Mouse (Mus musculus) stomach, embryonic 16.5 days (tissue): ENCODE measurements around the gene Pcdh7. TPM values are rescaled to one million over a fixed set of nuclear protein-coding genes. Genes with fewer than 3 reads are reported as not detected.
"Not testable (repeated sequence)": the region's sequence is repeated elsewhere in the genome, so short reads cannot be mapped to it uniquely, and the experiment has no call there.

Experiments
- ATAC-seq: fragments of 200-750 bp; cut with Nextera tagmentation; 2 replicates; pipeline ENCODE4 v1.8.0; 2017; ENCODE audit warnings: moderate number of reproducible peaks, moderate TSS enrichment; ENCODE audit not compliant: insufficient read depth, low FRiP score
- H3K27ac ChIP-seq: fragments of 300-500 bp; sonication (generic); 2 replicates; pipeline ENCODE4 v1.5.1; 2014; ENCODE audit warnings: low read length
- H3K27me3 ChIP-seq: fragments of 300-500 bp; sonication (generic); 2 replicates; pipeline ENCODE4 v1.6.1; 2014; ENCODE audit warnings: low read length, control low read depth, mixed read lengths; ENCODE audit not compliant: control insufficient read depth, insufficient read depth
- H3K36me3 ChIP-seq: fragments of 300-500 bp; sonication (generic); 2 replicates; pipeline ENCODE4 v1.6.1; 2014; ENCODE audit warnings: low read length; ENCODE audit not compliant: control insufficient read depth, insufficient read depth
- H3K4me1 ChIP-seq: fragments of 300-500 bp; sonication (generic); 2 replicates; pipeline ENCODE4 v1.6.1; 2014; ENCODE audit warnings: low read length, control low read depth, mixed read lengths; ENCODE audit not compliant: control insufficient read depth, insufficient read depth
- H3K4me2 ChIP-seq: fragments of 300-500 bp; sonication (generic); 2 replicates; pipeline ENCODE4 v1.6.1; 2014; ENCODE audit warnings: low read depth, low read length, mixed read lengths
- H3K4me3 ChIP-seq: fragments of 300-500 bp; sonication (generic); replicated peaks from 2 replicates; pipeline ENCODE4 v1.5.1; 2014; ENCODE audit warnings: mild to moderate bottlenecking, low read length
- H3K9ac ChIP-seq: fragments of 300-500 bp; sonication (generic); 2 replicates; pipeline ENCODE4 v1.6.1; 2014; ENCODE audit warnings: low read length
- H3K9me3 ChIP-seq: fragments of 300-500 bp; sonication (generic); replicated peaks from 2 replicates; pipeline ENCODE4 v1.6.1; 2016; ENCODE audit warnings: low read length, control low read depth; ENCODE audit not compliant: control insufficient read depth
- WGBS: fragments of 180-500 bp; shearing (Covaris S2); extraction: QIAGEN DNeasy Blood & Tissue Kit; methylation state at CpG from one replicate; pipeline ENCODE4 v1.1.7; 2014; 5-methylcytosine and 5-hydroxymethylcytosine counted together
- polyA plus RNA-seq: library from polyadenylated mRNA; unstranded; fragments of >200 nt; fragmentation: Nextera tagmentation; extraction: Ambion mirVana; gene quantifications from 2 replicates; pipeline ENCODE4 v1.2.1, GENCODE M21; 2015

Pcdh7 gene
- 8.4 and 9.1 TPM in 2 replicates for polyA plus RNA-seq

DNA sequence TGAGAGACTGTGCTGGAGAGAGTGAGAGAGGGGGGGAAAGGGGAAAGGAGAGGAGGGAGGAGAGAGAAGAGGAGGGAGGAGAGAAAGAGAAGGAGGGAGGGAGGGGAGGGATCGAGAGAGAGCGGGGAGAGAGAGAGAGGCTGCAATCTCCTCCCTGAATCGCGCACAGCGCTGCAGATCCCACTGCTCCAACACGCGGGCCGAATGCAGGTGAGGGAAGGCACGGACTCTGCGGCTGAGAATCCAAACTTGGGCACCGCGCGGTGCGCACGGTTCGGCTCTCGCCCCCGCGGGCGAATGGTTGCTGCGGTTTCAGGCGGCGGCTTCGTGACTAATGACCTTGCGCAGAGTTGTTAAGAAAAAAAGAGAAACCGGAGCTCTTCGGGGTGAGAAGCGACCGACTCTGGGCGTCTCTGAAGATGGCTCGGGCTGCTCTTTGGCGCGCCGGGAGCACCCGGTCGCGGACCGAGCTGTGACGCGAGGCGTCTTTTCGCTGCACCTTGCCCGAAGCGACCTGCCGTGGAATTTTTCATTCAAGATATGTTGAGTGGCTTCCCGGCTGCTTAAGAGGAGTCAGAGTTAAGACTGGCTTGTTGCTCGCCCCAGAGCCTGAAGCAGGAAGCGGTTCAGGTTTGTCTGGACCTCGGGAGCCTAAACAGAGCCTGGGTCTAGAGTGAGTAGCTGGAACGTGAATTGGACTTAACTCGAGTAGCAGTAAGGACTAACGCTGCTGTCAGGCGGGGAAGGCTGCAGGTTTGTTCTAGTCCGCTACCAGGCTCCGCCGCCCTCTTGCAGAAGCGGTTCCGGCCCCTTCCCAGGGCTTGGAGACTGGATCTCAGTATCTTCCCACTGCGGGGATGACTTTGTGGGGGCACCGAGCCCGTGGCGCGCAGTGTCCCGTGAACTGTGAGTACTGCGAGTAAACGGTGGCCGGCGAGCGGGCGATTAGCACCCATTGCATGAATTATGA lies at the start of gene Pcdh7:
TSS of gene Pcdh7 (plus strand) at position 62 of the 970 bp plus-strand sequence.
- H3K9ac ChIP-seq = peak within 1 kb of the TSS; percentile 87
- peak within 1 kb of the TSS; percentile 92 for H3K4me2 ChIP-seq
- peaks cover 7% of the 10 kb centered on the region; the same call in 1 of the 2 replicates for H3K27me3 ChIP-seq
- no peaks in the 10 kb centered on the region for H3K9me3 ChIP-seq
- H3K36me3 ChIP-seq = no peaks in the 10 kb centered on the region
- H3K4me1 ChIP-seq = peaks cover 22% of the 10 kb centered on the region
- peak; percentile 39; the same call in 1 of the 2 replicates for ATAC-seq
- peak within 1 kb of the TSS; percentile 98 for H3K27ac ChIP-seq
- H3K4me3 ChIP-seq = peak within 1 kb of the TSS; percentile 75
- under 1% methylated on average over 70 of the region's 70 CpGs for WGBS

DNA sequence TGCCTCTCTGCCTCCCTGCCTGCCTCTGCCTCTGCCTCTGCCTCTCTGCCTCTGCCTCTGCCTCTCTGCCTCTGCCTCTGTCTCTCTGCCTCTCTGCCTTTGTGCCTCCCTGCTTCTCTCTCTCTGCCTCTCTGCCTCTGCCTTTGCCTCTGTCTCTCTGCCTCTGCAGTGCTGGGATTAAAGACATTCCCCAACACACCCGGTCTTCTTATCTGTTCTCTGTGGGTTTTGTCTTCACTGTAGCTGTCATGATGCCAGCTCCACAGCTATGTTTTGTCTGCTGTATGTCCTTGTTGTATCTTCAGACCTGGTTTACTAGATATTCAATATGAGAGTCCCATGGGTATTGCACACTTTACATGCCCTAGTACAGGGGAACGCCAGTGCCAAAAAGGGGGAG lies 40.8 kb upstream of the Pcdh7 start:
- ATAC-seq, H3K4me1 ChIP-seq, H3K36me3 ChIP-seq, H3K27ac ChIP-seq, H3K4me2 ChIP-seq, H3K27me3 ChIP-seq, H3K9ac ChIP-seq, H3K9me3 ChIP-seq, H3K4me3 ChIP-seq: not testable (repeated sequence)
- WGBS = 96% methylated on average over 1 of the region's 2 CpGs

DNA sequence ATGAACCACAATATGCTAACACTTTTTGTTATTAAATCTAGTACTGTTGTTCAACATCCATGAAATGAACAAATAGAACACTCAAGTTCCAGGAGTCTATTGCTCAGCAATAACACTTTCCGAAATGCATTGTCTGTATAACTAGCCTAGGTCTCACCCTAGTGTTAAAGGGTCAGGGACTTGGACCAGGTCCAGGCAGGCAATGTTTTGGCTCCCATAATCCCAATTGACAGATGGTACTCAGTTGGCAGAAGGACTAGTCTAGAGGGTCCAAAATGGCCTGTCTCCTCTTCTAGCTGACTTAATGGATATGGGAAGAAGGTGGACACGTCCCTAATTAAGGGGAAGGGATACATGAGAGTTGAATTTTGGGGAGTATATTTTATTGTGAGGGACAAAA lies 9.4 kb upstream of the Pcdh7 start:
- 77% methylated on average over 2 of the region's 2 CpGs for WGBS
- Histone ChIP-seq H3K9ac (no peak overlapping the region), H3K27ac (no peak overlapping the region), H3K4me2 (no peak overlapping the region), H3K4me3 (no peak overlapping the region), H3K36me3 (no peaks in the 10 kb centered on the region), H3K4me1 (no peaks in the 10 kb centered on the region), H3K9me3 (no peaks in the 10 kb centered on the region), H3K27me3 (no peaks in the 10 kb centered on the region)
- ATAC-seq = no peak

DNA sequence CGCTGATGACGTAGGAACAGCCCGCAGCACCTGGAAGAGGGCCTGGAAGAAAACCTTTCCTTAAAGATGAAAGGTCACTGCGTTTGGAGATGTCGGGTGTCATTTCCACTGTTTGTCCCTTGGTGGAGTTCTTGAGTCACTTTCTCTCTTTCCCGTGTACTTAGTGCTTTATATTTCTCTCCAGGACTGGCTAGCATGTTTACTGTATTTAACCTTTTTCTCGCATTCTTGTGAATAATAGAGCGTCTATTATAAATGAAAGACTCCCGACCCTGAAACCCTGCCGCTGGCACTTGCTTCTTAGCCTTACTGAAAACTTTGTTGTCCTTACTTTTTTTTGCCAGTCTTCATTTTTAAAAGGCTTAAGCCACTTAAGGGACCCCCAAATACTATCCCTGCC lies 3.8 kb upstream of the Pcdh7 start:
- Histone ChIP-seq H3K36me3 (no peaks in the 10 kb centered on the region), H3K4me3 (peak overlapping the region; percentile 75), H3K27me3 (no peaks in the 10 kb centered on the region), H3K27ac (peak overlapping the region; percentile 38; the same call in 1 of the 2 replicates), H3K4me1 (no peaks in the 10 kb centered on the region), H3K9me3 (no peaks in the 10 kb centered on the region), H3K4me2 (peak overlapping the region; percentile 92), H3K9ac (peak overlapping the region; percentile 87)
- 3% methylated on average over 10 of the region's 10 CpGs for WGBS
- no peak for ATAC-seq

DNA sequence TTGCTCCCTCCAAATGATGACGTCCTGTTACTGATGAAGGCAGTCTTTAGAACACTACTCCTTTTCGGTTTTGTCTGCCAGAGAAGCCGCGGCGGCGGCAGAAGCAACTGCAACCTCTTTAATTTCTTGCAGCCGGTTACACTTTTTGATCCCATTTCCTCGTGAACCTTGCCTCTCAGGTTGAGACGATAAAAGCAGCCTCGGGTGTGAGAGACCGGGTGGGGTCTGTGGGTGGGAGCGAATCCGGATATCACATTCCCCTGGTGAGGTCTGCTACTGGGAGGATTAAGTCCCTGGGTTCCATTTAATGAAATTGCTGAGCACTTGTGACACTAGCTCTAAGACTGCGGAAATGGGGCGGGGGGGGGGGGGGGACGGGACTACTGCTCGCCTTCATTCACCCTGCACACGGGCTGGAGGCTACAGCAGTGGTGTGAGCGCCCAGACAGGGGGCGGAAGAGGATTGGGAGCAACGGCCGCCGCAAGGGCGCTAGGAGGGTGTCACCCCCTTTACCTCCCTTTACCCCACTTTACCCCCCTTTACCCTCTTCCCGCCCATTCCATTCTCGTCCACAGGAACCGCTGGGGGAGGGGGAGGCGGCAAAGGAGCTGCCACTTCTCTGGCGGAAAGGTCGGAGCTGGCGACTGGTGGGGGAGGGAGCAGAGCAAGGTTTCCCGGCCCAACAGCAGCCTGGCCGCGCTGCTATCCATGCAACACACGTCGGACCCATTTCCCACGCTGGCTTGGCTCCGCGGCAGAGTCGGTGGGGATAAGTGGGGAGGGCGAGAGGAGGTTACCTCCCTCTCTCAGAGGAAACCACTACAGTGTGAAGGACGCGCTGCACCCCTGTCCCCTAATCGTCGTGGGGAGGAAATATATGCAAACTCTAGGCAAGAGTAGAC lies 2.9 kb upstream of the Pcdh7 start:
- peak overlapping the region; percentile 92 for H3K4me2 ChIP-seq
- H3K36me3 ChIP-seq = no peaks in the 10 kb centered on the region
- H3K9me3 ChIP-seq = no peaks in the 10 kb centered on the region
- H3K27ac ChIP-seq = peak overlapping the region; percentile 98
- H3K9ac ChIP-seq = peak overlapping the region; percentile 87
- H3K4me3 ChIP-seq = peak overlapping the region; percentile 75
- H3K27me3 ChIP-seq = no peaks in the 10 kb centered on the region
- peak; percentile 29; the same call in 1 of the 2 replicates for ATAC-seq
- WGBS = under 1% methylated on average over 43 of the region's 45 CpGs
- H3K4me1 ChIP-seq = peaks cover 2% of the 10 kb centered on the region; the same call in 1 of the 2 replicates

DNA sequence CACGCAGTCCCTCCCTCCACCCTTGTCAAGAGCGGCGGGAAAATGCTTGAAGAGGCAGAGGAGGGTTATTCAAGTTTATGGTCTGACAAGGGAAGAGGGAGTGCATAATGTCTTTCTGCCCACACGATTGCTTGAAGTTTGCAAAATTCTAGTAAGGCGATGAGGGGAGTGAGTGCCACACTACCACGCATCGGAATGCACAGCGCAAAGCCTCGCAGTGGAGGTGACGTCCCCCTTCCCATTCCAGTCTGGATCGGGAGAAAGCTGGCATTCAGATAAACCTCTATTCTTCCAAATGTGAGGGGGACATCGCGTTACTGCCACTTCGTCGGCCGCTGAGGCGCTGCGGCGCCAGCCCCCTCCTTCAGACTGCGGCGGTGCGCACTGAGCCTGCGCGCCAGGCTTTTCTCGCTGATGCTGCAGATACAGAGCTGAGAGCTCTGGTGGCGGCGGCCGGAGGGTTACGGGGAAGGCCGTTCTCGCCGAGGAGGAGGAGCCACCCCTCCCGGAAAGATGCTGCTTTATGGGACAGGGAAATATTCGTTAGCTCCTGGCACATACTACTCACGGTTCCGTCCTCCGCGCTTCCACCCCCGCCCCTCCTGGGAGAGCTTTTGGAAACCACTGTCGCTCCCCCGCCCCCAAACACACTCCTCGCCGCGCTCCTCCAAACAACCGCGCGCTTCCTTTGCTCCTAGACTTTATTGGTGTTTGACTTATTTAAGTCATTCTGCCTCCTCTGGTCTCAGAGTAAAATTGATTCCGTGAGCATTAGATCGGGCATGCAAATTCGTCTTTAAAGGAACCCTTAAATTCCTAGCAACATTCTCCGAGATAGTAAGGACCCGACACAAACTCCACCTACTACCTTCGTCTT lies 2.0 kb upstream of the Pcdh7 start:
- Histone ChIP-seq H3K27me3 (peaks cover 6% of the 10 kb centered on the region; the same call in 1 of the 2 replicates), H3K4me2 (peak overlapping the region; percentile 92), H3K9me3 (no peaks in the 10 kb centered on the region), H3K27ac (peak overlapping the region; percentile 98), H3K9ac (peak overlapping the region; percentile 87), H3K4me3 (peak overlapping the region; percentile 75), H3K4me1 (peaks cover 9% of the 10 kb centered on the region; the same call in 1 of the 2 replicates), H3K36me3 (no peaks in the 10 kb centered on the region)
- WGBS = under 1% methylated on average over 53 of the region's 53 CpGs
- peak; percentile 73 for ATAC-seq

DNA sequence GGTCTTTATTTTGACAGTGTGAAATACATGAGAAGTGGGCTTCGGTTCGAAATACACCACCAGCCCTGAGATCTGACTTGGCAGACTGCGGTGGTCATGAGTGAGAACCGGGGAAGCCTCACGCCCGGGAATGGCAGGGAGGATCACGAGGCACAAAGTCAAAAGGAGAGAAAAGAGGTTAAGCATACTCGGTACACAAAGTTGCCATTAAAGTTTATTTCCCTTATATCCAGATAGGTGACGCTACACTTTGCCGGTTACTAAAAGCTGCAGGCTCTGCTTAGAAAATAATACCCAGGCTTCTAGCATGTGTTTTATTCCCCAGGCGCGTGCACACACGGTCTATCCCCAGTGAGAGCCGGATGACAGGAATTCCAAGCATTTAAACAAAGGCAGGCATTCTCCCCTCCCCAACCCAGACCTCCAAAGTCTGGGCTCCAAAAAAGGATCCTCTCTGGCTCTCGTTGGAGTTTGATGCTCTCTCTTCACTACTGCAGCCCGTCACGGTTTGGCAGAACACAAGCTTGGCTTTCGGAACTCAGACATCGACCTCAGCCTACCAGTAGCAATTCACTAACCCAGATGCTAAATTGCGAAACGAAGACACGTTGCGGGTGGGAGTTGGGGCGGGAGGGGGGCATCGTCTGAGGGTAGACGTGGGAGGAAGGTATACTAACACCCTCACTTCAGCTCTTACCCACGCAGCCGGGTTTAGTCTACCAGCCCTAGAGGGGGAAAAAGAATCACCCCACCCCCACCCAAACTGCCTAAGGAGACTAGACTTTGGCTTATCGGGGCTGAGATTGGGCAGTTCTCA lies 1.1 kb upstream of the Pcdh7 start:
- peaks cover 7% of the 10 kb centered on the region; the same call in 1 of the 2 replicates for H3K27me3 ChIP-seq
- ATAC-seq = peak; percentile 28
- H3K9me3 ChIP-seq = no peaks in the 10 kb centered on the region
- peak overlapping the region; percentile 75 for H3K4me3 ChIP-seq
- H3K27ac ChIP-seq = peak overlapping the region; percentile 98
- H3K36me3 ChIP-seq = no peaks in the 10 kb centered on the region
- peak overlapping the region; percentile 92 for H3K4me2 ChIP-seq
- H3K4me1 ChIP-seq = peaks cover 17% of the 10 kb centered on the region
- WGBS = 0% methylated on average over 29 of the region's 29 CpGs
- H3K9ac ChIP-seq = peak overlapping the region; percentile 87
